Mouse (Mus musculus): Measurements from ENCODE around the gene Cand2.

Gene Cand2

DNA sequence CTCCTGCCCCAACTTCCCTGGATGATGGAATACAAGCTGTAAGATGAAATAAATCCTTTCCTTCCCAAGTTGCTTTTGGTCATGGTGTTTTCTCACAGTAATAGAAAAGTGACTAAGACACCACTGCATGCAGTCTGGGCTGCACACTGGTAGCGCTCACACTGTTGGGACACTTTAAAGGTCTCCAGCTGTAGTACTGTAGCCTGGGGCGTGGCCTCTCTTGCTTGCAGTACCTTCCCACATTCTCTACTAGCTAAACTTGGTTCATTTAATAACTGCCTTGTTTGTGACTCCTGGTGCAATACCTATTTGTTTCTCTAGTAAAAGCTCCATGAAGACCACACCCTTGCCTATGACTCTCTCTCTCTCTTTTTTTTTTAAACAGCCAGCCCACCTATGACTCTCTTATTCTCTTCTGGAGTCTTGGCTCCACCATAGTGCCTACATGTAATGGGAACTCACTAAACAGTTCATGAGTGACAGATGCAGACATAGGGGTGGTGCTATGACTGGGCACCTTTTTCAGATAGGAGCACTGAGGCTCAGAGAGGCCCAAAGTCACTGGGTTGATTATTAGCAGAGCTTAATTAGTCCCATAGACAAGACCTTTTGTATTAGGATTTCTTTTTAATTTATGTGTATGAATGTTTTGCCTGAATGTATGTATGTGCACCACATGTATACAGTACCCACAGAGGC is 58.0 kb downstream of the Cand2 start:
- DNase-seq: no peak

DNA sequence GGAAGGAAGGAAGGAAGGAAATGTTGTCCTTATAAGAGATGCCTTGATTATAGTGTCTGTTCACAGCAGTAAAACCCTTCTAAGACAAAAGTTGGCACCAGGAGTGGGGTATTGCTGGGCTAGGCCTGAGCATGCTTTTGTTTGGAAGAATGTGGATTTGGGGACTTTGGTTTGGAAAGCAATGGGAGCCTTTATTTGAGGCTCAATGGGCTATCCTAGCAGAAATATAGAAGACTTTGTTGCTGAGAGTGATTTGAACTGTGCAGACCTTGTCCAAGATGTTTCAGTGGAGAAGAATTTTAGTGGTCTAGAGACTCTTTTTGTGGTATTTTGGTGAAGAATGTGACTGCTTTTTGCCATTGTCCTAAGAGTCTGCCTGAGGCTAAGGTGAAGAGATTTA is 59.5 kb downstream of the Cand2 start:
- no peak for DNase-seq

DNA sequence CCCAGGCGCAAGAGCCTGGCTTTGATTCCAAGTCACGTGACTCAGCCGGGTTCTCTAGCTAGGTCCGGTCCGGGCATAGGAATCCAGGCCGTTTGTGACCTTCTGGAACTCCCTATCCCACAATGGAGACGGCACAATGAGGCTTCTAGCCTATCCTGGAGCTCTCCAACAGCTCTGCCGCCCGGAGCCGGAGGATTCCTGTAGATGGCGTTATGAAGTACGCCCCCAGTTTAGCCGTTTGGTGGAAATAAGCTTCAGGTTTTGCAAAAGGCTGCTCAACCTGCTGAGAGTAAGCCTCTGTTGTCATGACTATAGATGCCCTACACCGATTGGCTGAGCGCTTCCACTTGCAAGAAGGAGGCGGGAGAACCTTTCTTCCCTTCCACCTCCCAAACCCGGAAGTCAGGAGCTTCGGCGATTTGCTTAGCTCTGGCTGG is 63.8 kb downstream of the Cand2 start, which contains the start of gene Efcab12:
Gene Efcab12 (minus strand): TSS at position 252 of the 437 bp plus-strand sequence.
- DNase-seq: peak; percentile 86

DNA sequence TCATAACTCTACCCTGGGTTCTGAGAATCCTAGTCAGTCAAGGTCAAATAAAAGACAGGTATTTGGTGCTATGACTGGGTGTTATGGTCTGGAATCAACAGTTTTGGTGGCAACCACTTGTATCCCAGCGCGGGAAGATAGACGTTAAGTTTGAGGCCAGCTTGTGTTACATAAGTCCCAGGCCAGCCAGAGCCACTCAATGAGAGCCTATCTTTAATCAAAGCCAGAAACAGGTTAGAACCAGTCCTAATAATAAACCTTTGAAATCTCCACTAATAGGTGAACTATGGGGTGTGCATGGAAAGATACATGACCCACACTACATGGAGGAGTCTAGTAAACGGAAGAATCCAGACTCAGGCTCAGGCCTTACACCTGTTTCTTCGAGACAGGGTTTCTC is 64.4 kb downstream of the Cand2 start:
- no peak for DNase-seq

DNA sequence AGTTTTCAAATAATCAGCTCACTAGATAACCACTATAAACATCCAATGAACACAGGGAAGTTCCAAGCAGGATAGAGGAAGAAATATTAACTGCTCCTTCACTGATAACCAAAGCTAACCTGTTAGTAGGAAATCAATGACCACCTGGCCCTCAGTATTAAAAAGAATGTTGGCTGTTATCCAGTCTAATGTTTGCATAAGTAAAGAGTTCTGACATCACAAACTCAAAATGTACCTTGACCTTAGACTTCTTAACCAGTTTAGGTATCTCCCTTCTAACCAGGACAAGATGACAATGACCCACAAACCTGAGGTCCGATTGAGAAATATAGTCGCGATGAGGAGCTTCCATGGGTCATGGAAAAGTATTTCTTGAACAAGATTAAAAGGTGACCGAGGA is 70.7 kb downstream of the Cand2 start:
- no peak for DNase-seq

DNA sequence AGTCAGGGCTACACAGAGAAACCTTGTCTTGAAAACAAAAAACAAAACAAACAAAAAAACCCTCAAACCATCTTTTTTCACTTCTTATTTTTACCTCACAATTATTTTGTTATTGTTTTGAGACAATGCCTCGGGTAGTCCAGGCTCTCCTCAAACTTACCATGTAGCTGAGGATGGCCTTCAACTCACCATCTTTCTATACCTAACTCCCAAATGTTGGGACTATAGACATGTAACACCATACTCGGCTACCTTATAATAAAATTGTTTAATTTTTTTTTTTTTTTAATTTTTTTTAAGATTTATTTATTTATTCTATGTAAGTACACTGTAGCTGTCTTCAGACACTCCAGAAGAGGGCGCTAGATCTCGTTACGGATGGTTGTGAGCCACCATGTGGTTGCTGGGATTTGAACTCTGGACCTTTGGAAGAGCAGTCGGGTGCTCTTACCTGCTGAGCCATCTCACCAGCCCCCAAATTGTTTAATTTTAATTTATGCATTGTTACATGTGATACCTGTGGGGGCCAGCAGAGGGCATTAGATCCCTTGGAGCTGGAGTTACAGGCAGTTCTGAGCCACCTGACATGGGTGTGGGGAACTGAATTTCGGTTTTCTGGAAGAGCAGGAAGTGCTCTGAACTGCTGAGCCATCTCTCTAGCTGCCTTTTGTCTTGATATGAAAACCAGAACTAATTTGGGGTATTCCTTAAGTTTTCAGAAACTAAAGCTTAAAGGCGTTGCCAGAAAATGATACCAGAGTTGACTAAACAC is 72.5 kb downstream of the Cand2 start:
- DNase-seq: peak; percentile 51

DNA sequence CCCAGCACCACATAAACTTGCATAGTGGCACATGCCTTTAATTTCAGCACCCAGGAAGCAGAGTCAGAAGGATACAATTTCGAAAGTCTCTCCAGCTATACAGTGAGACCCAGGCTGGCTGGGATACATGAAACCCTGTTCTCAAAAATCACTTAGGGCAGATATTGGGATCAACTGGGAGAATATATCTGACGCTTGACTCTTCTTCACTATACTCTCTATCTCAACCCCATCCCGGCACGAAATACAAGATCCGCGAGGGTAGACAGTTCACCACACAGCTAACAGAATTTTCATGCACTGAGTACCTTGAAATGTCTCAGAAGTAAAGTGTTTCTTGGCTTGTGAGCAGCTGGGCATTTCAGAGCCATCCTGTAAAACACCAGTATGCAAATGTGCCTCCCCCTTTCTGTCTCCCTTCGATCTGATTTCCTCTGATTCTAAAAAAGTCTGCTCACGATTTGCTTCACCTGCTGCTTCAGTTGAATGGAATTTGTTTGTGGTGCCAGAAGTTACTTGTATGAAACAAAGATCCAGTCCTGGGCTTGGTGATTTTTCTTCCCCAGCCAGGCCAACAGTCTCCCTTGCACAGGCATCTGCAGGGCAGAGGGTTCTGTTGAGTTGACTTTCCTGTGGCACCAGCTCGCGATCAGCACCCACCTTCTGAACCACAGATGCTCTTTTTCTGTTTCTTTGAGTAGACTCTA is 74.4 kb downstream of the Cand2 start:
- DNase-seq: no peak

DNA sequence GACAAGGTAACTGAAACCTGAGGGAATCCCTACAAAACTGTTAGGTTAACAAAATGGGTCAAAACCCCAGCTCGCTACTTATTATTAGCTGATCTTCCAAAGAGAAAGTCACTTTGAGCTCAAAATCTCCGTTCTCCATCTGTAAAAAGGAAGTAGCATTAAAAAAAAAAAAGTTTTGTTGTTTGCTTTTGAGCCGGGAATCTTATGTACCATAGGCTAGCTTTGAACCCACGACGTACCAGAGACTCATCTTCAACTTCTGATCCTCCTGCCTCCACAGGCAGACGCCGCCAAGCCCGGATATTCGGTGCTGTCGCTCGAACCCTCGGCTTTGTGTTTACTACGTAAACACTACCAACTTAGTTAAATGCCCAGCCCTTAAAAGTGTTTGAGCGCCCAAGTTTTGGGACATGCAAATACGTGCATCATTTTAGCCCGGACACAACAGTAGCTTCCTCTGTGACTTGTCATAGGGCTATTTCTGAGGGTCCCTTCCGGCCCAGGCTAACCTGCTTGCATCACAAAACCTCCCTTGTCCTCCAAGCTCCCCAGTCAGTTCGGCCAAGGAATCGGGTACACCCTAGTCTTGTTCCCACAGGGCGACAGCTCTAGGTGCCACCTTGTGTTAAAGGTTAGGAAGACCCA is 78.2 kb downstream of the Cand2 start:
- DNase-seq: no peak

DNA sequence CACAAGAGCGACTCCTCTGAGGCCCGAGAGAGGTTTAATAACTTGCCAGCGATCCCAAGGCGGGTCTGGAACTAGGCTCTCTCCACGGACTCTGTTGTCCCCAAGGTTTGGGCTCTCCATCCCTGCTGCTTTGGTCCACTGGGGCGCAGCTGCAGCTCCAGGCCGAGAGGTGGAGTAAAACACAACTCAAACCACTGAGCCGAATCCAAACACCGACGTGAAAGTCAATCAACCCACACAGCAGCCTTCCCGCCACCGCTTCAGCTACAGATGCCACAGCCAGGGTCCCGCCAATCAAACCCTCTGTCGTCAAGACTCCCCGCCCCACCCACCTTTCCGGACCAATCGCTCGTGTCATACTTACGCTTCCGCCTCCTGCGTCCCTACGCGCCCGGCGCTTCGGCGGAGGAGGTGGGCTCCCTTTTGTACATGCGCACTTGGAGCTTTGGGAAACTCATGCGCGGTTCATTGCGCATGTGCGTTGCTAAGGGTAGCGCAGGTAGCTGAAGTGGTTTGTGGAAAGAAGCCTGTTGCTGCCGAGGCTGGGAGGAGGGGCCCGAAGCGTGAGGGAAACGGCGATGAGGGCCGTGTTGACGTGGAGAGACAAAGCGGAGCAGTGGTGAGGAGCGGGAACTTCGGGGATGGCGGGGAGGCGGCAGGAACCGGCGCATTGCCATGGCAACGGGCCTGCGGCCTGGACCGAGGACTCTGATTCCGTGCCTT is 78.9 kb downstream of the Cand2 start, which contains the start of the genes Mbd4 and Ift122:
Gene Mbd4 (minus strand): TSS at position 281 of the 723 bp plus-strand sequence.
Gene Ift122 (plus strand): TSS at position 380 of the 723 bp plus-strand sequence.
- DNase-seq: peak; percentile 99

DNA sequence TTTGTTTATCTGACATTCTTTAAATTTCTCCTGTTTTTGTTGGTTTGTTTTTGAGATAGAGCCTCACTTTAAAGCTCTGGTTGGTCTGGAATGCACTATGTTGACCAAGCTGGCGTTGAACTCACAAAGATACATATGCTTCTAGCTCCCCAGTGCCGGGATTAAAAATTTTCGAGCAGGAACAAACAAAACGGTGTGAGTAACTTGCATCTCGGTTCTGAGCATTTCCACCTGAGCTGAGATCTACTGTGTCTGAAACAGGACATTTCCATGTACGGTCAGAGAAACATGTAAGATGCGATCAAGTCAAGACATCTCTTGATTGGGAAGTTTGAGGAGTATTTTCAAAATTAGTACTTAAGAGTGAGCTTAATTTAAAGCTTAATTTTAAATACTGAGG is 79.6 kb downstream of the Cand2 start:
- no peak for DNase-seq

DNA sequence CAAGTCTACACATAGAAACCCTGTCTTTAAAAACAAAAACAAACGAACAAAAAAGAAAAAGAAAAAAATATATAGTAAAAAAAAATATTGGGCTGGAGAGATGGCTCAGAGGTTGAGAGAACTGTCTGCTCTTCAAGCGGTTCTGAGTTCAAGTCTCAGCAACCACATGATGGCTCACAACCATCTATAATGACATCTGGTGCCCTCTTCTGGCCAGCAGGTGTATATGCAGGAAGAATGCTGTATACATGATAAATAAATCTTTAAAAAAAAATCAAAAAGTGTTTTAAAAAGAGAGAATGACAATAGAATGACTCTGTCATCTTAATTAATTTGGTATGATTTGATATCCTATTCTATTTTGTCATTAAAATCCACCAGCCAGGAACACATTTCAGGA is 80.1 kb downstream of the Cand2 start:
- no peak for DNase-seq
